Mouse (Mus musculus) thymus, adult 18-20 months (tissue): ENCODE data around the gene Srp72.
"Not testable (repeated sequence)": the region's sequence is repeated elsewhere in the genome, so short reads cannot be mapped to it uniquely, and the experiment has no call there.

Experiments
- DNase-seq, 2 experiments: peaks; one replicate each; pipeline ENCODE4 v3.0.0; 2022; ENCODE audit warnings: mixed read lengths in 2 of 2

Srp72 gene

DNA sequence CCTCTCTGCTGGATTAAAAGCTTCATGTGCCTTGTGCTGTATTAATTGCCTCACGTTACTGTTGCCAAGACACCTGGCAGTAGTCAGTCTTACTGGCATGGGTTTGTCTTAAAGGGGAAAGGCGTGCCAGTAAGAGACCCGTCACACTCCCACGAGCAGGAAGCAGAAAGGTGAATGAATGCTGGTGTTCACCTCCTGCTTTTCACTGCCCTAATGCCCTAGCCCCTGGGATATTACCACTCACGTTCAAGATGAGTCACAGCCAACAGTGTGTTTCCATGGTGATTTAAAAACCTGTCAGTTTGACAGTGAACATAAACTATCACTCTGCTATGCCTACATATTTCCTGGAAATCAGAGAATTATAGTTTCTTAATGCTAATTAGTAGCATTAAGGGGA is 5.2 kb upstream of the Srp72 start:
- DNase-seq = no peak

DNA sequence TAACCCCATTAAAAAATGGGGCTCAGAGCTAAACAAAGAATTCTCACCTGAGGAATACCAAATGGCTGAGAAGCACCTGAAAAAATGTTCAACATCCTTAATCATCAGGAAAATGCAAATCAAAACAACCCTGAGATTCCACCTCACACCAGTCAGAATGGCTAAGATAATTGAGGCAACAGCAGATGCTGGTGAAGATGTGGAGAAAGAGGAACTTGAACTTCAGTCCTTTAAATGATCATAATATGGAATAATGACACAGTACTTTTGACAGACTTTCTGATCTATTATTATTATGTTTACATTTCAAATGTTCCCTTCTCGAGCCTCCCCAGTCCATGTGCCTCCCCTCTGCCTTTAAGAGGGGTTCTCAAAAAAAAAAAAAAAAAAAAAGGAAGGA is 3.4 kb upstream of the Srp72 start:
- not testable (repeated sequence) for DNase-seq

DNA sequence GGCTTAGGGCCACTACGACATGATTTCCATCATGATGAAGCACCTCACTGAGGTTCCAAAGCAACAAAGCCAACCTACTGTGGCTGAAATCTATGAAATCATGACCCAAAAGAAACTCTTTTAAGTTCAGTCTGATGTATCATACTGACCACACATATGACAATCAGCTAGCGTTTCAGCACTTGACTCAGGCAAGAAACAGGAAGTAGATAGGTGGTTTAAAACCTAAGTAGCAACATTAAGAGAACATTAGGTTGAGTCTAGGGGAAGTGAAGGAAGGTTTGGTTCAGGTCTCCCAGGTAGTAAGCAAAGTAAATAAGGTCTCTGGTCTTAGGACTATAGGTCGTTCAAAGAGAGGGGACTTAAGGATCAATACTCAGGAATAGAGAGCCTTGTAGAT is 995 bp upstream of the Srp72 start:
- no peak for DNase-seq

DNA sequence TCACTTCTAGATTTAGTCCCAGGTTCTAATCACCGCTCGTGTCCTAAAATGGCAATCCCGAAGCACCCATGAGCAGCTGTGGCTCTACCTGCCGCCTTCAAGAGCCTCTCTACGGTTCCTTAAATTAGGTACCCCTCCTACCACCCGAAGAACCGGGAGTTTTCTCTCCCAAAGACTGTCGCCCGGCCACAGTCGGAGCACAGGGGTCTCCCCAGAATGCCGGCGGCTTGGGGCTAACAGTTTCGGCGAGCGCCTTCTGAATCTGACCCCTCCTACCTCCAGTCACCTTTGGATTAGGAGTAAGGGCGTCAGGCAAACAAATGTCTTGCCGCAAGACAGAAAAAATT is 303 bp upstream of the Srp72 start:
- DNase-seq = no peak

DNA sequence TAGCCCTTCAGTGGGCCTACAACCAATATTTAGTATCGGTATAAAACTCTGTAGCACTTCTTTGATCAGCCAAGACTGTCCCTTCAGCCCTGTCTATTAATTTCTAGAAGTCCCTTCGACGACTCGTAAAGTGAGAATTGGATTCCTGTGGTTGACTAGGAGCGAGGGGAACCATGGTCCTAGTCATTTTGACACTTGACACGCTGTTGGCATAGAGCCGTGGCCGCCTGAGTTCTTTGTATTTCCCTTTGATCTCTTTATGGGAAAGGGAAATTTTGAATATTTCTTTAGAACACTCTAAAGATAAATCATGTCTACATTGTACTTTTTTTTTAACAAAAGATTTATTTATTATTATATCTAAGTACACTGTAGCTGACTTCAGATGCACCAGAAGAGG is 1.3 kb downstream of the Srp72 start:
- no peak for DNase-seq

DNA sequence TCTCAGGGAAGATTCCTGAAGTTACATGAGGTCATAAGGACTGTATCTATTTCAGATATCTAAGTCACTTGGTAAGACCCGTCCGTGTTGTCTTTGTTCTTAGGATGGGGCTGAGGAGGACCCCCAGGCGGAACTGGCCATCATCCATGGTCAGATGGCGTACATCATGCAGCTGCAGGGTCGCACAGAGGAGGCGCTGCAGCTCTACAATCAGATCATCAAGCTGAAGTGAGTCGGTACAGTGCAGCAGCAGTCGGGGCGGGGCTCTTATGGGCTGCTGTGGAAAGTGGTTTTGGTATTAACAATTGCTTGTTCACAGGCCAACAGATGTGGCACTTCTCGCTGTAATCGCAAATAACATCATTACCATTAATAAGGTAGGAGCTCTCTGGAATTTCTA is 9.5 kb downstream of the Srp72 start:
- DNase-seq = no peak

DNA sequence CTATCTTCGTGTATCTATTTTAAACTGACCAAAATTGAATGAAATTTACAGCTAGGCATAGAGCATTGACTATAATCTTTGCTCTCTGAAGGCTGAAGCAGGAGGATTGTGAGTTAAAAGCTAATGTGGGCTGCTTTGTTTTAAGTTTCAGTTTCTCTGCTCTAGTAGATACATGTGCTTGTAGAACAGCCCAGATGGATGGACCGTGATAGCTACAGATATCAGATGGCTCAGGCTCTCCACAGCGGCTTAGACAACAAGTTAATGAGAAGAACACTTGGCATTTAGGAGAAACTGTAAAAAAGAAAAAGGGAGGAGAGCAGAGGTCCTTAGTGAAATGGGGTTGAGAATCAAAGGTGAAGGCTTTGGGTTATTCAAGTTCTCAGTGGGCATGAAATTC is 16.3 kb downstream of the Srp72 start:
- no peak for DNase-seq

DNA sequence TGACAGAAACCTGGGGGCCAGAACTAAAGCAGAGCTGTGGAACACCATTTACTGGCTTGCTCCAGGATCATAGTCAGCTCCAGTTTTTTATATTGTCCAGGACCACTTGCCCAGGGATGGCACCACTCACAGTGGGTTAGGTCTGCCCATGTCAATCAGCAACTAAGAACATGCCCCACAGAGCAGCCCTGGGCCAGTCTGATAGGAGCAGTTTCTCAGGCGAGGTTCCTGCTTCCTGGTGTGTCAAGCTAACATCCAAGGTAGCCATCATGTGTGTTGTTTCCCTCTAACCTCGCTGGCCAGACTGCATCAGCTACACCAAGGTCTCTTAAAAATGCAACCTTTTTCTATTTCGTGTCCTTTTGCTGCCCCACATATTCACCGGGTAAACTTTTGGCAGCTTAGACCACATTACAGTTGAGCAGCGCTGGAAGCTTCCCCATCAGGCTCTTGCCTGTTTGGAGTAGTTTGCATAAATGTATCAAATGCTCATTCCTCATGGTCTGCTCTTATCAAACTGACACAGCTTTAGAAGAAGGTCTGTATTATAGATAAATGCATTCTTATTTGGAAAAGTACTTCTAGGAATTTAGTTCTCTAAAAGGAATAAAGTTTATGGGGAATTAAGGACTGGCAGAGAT is 18.8 kb downstream of the Srp72 start:
- DNase-seq = no peak

DNA sequence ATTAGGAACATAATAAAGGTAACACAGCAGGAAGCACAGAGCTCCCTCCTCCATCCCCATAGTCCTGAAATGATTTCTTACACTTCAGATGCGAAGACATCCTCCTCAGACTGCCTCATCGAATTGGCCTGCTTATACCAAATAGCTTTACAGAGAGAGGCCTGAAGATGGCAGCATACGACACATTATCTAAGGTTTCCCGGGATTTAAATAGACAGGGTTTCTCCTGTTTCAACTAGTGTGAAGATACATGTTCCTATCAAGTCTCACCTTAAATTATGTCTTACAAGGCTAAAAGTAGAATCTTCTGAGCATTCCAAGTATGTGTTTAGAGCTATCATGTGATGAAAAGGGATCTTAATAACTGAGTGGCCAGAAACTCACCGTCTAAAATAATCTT is 23.9 kb downstream of the Srp72 start:
- no peak for DNase-seq

DNA sequence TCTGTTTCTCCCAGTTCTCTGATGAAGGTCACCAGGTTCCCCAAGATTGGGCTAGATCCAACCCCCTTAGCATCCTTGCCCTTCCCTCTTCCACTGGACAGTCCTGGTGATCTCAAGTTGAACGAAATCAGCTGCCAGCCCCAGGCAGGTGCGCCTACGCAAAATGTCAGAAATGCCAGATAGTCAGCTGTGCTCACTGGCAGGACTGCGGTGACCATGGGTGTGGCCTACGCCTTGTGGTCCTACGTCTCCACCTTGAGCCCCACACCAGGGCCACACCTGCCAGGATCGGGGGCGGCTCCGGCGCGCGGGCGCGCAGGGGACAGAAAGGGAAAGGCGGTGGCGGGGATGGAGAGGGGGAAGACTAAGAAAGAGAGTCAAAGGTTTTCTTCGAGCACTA is 26.7 kb downstream of the Srp72 start:
- DNase-seq = no peak

DNA sequence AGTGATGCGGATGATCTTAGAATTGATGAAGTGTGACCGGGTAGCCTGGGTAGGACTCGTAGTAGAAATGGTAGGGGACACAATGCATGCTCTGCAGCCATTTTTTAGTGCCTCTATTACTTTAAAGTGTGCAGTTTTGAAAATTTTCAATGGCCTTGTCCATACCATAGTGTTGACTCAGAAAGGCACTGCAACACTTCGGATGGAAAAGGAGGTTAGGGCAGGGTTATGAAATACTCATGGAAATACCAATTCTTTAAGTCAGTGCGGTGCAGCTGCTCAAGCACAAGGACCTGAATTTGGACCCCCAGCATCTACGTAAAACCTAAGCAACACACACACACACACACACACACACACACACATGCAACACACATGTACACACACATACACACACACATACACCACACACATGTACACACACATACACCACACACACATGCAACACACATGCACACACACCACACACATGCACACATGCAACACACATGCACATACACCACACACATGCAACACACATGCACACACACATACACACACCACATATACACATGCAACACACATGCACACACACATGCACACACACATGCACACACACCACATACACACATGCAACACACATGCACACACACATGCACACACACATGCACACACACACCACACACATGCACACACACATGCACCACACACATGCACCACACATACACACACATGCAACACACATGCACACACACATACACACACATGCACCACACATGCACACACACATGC is 29.8 kb downstream of the Srp72 start, which contains the start of gene Arl9:
Gene Arl9 (plus strand): TSS at position 5 of the 771 bp plus-strand sequence.
- DNase-seq = no peak

DNA sequence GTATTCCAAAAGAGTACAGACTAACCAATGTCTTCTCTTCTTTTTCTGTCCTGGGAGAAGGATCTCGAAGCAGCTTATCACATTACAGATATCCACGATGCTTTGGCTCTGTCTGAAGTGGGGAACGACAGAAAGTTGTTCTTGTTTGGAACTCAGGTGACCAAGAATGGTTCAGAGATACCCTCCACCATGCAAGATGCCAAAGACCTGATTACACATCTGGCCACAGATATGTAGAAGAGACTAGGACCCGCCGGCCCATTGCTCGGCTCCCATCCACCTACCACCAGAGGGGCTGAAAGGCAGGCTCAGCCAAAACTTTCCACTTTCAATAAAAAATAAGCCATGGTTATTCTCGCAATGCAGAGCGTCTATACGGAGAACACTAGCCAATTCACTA is 35.9 kb downstream of the Srp72 start:
- DNase-seq = no peak

DNA sequence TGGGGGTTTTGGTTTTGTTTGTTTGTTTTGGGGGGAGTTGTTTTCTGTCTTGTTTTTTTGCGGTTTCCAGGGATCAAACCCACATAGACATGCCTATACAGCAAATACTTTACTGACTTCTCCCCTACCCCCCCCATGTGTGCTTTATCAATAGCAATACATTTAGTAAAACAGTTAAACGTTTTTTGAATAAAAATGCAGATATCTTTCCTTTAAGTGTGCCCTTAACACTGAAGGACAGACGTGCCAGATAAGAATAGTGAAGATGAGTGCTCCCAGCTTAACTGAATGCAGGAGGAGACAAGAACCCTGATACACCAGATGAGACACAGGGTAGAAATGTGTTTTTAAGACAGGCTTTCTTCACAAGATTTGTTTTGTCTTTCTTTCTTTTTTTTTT is 36.6 kb downstream of the Srp72 start:
- no peak for DNase-seq

DNA sequence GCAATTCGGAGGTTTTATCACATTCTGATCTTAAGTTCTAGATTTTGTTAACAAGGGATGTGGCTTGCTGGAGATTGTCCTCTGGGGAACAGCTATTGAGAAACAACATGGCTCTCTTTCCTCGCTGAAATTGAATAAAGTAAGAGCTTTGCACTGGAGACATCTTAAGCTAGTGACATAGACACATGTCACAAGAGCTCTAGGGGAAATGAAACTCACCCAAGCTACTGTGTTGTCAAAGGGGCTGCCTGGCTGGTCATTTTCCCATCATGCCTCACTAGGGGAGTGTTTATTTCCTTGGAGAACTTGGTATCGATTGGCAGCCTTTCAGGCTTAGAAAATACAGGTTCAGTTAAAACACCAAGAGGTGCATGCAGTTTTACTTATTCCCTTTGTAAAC is 38.7 kb downstream of the Srp72 start:
- DNase-seq = no peak

DNA sequence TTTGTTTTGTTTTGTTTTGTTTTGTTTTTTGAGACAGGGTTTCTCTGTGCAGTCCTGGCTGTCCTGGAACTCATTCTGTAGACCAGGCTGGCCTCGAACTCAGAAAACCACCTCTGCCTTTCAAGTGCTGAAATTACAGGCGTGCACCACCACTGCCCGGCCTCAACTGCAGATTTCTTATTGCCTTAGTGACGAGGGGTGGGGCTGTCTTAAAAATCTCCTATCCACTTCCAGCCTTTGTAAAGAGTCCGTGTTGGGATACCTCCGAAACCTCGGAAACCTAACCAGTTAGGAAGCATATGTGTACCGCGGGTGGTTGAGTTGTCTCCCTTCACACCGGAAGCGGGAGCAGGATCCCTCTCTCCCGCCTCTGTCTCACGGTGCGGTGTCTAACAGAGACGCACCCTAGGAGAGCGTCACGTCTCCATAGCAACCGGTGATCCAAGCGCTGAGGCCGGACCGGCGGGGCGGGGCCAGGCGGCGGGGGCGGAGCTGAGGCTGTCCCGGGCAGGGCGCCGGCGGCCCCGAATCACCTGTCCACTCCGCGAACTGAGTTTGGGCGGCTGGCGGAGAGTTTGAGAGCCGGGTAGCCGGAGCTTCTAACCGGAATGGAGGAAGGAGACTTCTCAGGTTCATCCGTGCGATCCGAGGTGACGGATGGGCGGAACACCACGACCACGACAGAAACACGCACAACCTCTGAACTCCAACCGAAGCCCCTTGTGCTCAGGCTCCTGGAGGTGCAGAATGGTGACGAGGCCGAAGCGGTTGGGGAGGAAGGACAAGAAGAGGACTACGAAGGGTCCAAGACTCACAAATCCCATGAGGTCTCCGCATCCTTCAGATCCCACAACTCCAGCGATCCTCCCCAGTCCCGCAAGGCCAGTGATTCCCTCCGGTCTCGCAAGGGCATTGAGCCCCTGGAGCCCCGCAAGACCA is 41.3 kb downstream of the Srp72 start, which contains the start of gene Thegl:
Gene Thegl (plus strand): TSS at position 480 of the 939 bp plus-strand sequence.
- DNase-seq = peak; percentile 21 to 31

DNA sequence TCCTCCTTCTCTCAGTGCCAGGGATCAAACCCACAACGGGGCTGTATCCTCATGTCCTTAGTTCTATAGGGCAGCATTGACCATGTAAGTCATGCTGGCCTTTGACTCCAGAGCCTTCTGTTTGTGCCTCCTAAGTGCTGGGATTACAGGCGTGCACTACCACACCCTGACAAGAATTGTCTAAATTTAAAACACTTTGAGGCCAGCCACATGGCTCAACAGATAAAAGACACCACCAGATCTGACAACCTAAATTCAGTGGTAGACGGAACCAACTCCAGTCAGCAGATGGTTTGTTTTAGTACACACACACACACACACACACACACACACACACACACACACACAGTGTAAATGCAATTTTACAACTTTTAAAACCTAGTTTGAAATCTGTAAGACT is 53.6 kb downstream of the Srp72 start:
- DNase-seq = no peak

DNA sequence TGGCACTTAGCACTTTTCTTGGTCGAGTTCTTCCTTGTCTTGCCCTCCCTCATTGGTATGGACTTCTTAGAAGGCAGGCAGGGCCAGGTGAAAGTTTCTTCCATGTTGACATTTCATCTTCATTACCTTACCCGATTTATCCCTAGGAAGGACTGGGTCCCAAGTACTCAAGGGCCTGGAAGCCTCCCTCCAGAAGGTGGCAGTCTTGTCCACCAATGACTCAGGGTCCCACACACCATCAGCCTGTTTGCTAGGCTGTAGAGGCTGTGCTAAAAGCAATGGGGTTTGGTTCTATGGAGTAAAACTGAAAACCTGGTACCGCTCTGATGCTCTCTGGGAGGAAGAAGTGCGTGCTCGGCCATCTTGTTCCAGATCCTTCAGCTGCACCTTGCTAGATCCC is 55.3 kb downstream of the Srp72 start:
- no peak for DNase-seq

DNA sequence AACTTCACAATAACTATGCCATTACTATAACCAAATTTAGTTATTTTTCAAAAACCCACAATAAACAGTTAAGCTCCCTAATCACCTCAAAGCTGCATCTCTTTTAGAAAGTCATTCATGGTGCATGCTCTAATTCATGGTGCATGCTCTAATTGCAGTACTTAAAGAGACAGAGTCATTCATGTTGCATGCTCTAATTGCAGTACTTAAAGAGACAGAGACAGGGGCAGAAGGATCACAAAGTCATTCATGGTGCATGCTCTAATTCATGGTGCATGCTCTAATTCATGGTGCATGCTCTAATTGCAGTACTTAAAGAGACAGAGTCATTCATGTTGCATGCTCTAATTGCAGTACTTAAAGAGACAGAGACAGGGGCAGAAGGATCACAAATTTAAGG is 60.6 kb downstream of the Srp72 start:
- not testable (repeated sequence) for DNase-seq

DNA sequence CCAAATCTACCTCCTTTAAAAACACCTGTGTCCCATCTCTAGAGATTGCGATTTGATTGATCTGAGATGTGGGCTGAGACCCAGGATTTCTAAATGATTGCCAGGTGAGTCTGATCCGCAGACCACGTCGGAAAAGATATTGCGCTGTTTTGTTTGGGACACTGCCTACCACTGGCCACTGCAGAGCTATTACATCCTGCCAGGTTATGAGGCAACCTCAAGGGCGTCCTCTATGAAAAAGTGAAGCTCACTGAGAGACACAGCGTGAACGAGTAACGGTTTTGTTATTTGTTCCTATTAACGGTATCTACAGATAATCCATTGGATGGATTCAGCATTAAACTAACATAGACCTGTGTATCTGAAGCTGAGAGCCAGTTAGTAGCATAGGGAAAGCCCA is 64.0 kb downstream of the Srp72 start:
- DNase-seq = no peak

DNA sequence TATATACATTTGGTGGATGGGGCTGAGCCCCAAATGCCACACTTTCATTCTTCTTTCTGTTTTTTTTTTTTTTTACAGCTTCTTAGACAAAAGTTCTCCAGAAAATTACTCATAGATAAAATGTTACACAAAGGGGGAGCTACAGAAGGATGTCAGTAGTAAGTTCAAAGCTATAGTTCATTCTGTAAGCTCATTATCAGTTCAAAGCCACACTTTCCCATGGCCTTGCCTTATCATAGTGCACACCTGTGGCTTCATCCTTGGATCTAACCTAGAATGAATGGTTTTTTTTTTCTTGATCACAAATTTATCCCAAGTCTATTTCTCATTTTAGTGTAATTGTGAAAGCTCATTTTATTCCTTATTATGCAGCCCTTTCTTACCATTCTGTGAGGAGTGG is 64.9 kb downstream of the Srp72 start:
- no peak for DNase-seq

DNA sequence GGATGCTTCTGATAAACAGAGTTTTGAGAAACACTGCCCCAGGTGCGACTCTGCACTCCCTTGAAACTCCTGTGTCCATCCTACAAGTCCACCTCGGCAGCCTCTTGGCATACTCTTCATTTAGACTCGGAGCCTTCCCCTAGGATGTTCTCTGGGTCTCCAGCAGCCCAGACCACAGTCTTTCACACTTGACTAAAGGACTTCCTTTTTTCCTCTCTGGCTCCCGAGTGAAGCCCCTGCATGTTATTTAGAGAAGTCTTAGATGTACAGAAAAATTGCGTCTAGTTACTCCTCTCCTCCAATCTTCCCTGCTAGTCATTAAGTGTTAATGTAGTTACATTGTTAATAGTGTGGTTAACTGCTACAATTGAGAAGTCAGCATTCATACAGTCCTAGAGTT is 69.9 kb downstream of the Srp72 start:
- DNase-seq = no peak
